Mouse (Mus musculus): Measurements from ENCODE around the gene Ubr1. TPM values are rescaled to one million over a fixed set of nuclear protein-coding genes. Genes with fewer than 3 reads are reported as not detected.
"Not testable (repeated sequence)": the region's sequence is repeated elsewhere in the genome, so short reads cannot be mapped to it uniquely, and the experiment has no call there.

Gene Ubr1
- polyA plus RNA-seq, 1 experiment from 2014 or later, result 14.1 TPM

- H3K9me3 ChIP-seq (replicated peaks), result no peaks in the 10 kb centered on the region
- H3K4me1 ChIP-seq (replicated peaks), result peaks cover 61% of the 10 kb centered on the region
- H3K27me3 ChIP-seq, result no peaks in the 10 kb centered on the region
- H3K9ac ChIP-seq, result peak overlapping the region; percentile 35; the same call in 1 of the 2 replicates
- peak overlapping the region; percentile 61 for H3K4me2 ChIP-seq
- WGBS (ENCODE audit: insufficient replicate concordance), result 15% methylated on average over 5 of the region's 5 CpGs
- H3K27ac ChIP-seq, result no peak overlapping the region; the same call in none of the 2 replicates
- ATAC-seq (ENCODE audit: low read depth), result peak; percentile 16; the same call in 1 of the 2 replicates
- peak; percentile 13 for DNase-seq
- H3K4me3 ChIP-seq (replicated peaks), result peak overlapping the region; percentile 40
- H3K36me3 ChIP-seq, result no peaks in the 10 kb centered on the region
Measured at GRCm38 (mm10) chr2:120972964-120973363, 2.4 kb upstream of the Ubr1 start.

- ATAC-seq (ENCODE audit: low read depth); DNase-seq; H3K9ac ChIP-seq; H3K27ac ChIP-seq; H3K27me3 ChIP-seq; H3K9me3 ChIP-seq (replicated peaks); H3K4me3 ChIP-seq (replicated peaks); H3K4me2 ChIP-seq; H3K36me3 ChIP-seq: not testable (repeated sequence)
- H3K4me1 ChIP-seq (replicated peaks), result peaks cover 59% of the 10 kb centered on the region
- 74% methylated on average over 8 of the region's 8 CpGs for WGBS (ENCODE audit: insufficient replicate concordance)
Measured at GRCm38 (mm10) chr2:120972257-120972656, 1.7 kb upstream of the Ubr1 start.

GRCm38 (mm10) chr2:120971766-120972165 lies 1.3 kb upstream of the Ubr1 start:
- peaks cover 63% of the 10 kb centered on the region for H3K4me1 ChIP-seq (replicated peaks)
- DNase-seq (no peak), ATAC-seq (ENCODE audit: low read depth) (no peak)
- H3K36me3 ChIP-seq, result no peaks in the 10 kb centered on the region
- H3K27me3 ChIP-seq, result no peaks in the 10 kb centered on the region
- peak overlapping the region; percentile 90; the same call in 1 of the 2 replicates for H3K27ac ChIP-seq
- H3K4me3 ChIP-seq (replicated peaks), result peak overlapping the region; percentile 90; the same call in 1 of the 2 replicates
- H3K9ac ChIP-seq, result peak overlapping the region; percentile 92
- 77% methylated on average over 4 of the region's 4 CpGs for WGBS (ENCODE audit: insufficient replicate concordance)
- H3K9me3 ChIP-seq (replicated peaks), result no peaks in the 10 kb centered on the region
- peak overlapping the region; percentile 79 for H3K4me2 ChIP-seq

DNA sequence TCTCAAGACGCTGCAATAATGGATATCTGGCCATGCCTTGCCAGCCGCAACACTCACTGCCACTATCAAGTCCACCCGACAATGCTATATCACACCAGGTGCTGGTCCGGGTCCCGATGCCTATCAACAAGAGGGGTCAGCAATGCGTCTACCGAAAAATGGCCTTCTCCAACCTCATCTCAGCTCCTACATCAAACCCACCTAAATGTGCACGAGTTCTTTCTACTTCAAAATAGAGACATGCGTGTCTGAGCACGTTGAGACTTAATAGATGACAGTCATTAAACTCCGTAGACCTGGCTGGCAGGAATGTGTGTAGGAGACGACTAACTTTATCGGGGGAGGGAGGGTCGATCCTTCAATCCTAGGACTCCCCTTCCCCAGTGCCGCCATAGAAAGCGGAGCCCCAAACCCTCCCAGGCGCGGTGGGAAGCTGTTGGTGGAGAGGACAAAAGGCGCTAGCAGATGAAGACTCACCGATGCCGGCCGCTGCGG lies 423 bp downstream of the Ubr1 start:
- H3K4me2 ChIP-seq, result peak overlapping the region; percentile 79
- 0 out of 2 replicates have a peak, but pooled peaks cover 3% of the 10 kb centered on the region for H3K36me3 ChIP-seq
- H3K4me1 ChIP-seq (replicated peaks), result peaks cover 55% of the 10 kb centered on the region
- peak overlapping the region; percentile 92 for H3K9ac ChIP-seq
- ATAC-seq (ENCODE audit: low read depth), result peak; percentile 45
- peak; percentile 35 for DNase-seq
- under 1% methylated on average over 23 of the region's 23 CpGs for WGBS (ENCODE audit: insufficient replicate concordance)
- peak overlapping the region; percentile 90 for H3K27ac ChIP-seq
- H3K27me3 ChIP-seq, result no peaks in the 10 kb centered on the region
- H3K9me3 ChIP-seq (replicated peaks), result no peaks in the 10 kb centered on the region
- peak overlapping the region; percentile 90 for H3K4me3 ChIP-seq (replicated peaks)

DNA sequence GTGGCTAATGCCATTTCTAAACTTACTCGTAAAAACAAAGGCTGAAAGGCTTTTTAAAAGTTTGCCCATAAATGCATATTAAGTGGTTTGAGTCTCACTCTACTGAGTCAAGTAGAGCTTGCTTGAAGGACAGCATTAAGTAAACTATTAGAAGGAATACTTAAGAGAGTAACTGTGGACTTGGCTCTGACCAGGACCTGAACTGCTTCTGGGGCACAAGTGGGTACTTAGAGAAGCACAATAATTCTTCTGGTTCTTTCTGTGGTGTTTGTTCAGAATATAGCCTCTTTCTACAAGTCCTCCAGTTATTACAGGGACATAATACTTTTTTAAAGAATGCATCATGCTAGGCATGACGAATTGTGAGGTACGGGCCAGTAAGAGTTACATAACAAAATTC lies 5.0 kb downstream of the Ubr1 start:
- Histone ChIP-seq H3K9ac (no peak overlapping the region), H3K4me2 (no peak overlapping the region), H3K4me1 (replicated peaks) (peaks cover 27% of the 10 kb centered on the region), H3K9me3 (replicated peaks) (no peaks in the 10 kb centered on the region), H3K4me3 (replicated peaks) (no peak overlapping the region), H3K36me3 (peaks cover 18% of the 10 kb centered on the region; the same call in 1 of the 2 replicates), H3K27ac (no peak overlapping the region), H3K27me3 (no peaks in the 10 kb centered on the region)
- DNase-seq, result no peak
- no peak for ATAC-seq (ENCODE audit: low read depth)
- 81% methylated on average over 3 of the region's 3 CpGs for WGBS (ENCODE audit: insufficient replicate concordance)

GRCm38 (mm10) chr2:120963110-120963509 lies 7.4 kb downstream of the Ubr1 start:
- ATAC-seq (ENCODE audit: low read depth), result no peak
- Histone ChIP-seq H3K4me3 (replicated peaks) (no peak overlapping the region), H3K36me3 (peaks cover 28% of the 10 kb centered on the region), H3K27ac (no peak overlapping the region), H3K9ac (no peak overlapping the region), H3K9me3 (replicated peaks) (no peaks in the 10 kb centered on the region), H3K4me2 (no peak overlapping the region), H3K4me1 (replicated peaks) (peaks cover 11% of the 10 kb centered on the region), H3K27me3 (no peaks in the 10 kb centered on the region)
- WGBS (ENCODE audit: insufficient replicate concordance), result 85% methylated on average over 7 of the region's 7 CpGs
- DNase-seq, result no peak

- Histone ChIP-seq H3K4me1 (replicated peaks) (no peaks in the 10 kb centered on the region), H3K9ac (no peak overlapping the region), H3K36me3 (peaks cover 27% of the 10 kb centered on the region), H3K27ac (no peak overlapping the region), H3K4me2 (no peak overlapping the region), H3K9me3 (replicated peaks) (no peaks in the 10 kb centered on the region), H3K27me3 (no peaks in the 10 kb centered on the region), H3K4me3 (replicated peaks) (no peak overlapping the region)
- 83% methylated on average over 1 of the region's 1 CpGs for WGBS (ENCODE audit: insufficient replicate concordance)
- ATAC-seq (ENCODE audit: low read depth), result no peak
- DNase-seq, result no peak
Measured at GRCm38 (mm10) chr2:120960261-120960660, 10.3 kb downstream of the Ubr1 start.

DNA sequence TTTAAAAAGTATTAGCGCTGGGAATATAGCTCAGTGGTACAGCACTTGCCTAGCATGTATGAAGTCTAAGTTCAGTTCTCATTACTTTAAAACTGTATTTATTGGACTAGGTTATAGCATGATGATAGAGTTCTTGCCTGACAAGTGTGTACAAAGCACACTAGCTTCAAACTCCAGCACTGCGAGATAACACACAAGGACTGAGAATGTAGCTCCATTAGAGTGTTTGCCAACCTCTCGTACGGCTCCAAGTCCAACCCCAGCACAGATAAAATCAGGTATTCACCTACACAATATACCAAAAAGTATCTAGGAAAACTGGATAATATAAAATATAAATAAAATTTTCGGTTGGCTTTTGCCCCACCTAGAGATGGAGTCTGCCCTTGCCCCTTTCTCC lies 10.7 kb downstream of the Ubr1 start:
- ATAC-seq (ENCODE audit: low read depth), result no peak

GRCm38 (mm10) chr2:120959363-120959762 lies 11.2 kb downstream of the Ubr1 start:
- H3K9ac ChIP-seq, result no peak overlapping the region
- no peak overlapping the region for H3K27ac ChIP-seq
- ATAC-seq (ENCODE audit: low read depth) (no peak), DNase-seq (no peak)
- 82% methylated on average over 2 of the region's 2 CpGs for WGBS (ENCODE audit: insufficient replicate concordance)
- peaks cover 35% of the 10 kb centered on the region for H3K36me3 ChIP-seq
- H3K27me3 ChIP-seq, result no peaks in the 10 kb centered on the region
- H3K4me3 ChIP-seq (replicated peaks), result no peak overlapping the region
- no peaks in the 10 kb centered on the region for H3K4me1 ChIP-seq (replicated peaks)
- no peaks in the 10 kb centered on the region for H3K9me3 ChIP-seq (replicated peaks)
- no peak overlapping the region for H3K4me2 ChIP-seq

More for the DNA sequence above, 10.7 kb downstream of the Ubr1 start:
- H3K36me3 ChIP-seq, result peaks cover 30% of the 10 kb centered on the region
- H3K4me1 ChIP-seq (replicated peaks), result no peaks in the 10 kb centered on the region
- H3K27me3 ChIP-seq, result no peaks in the 10 kb centered on the region
- 82% methylated on average over 5 of the region's 5 CpGs for WGBS (ENCODE audit: insufficient replicate concordance)
- no peak overlapping the region for H3K9ac ChIP-seq
- DNase-seq, result no peak
- H3K4me3 ChIP-seq (replicated peaks), result no peak overlapping the region
- no peak overlapping the region for H3K27ac ChIP-seq
- H3K9me3 ChIP-seq (replicated peaks), result no peaks in the 10 kb centered on the region
- no peak overlapping the region for H3K4me2 ChIP-seq

GRCm38 (mm10) chr2:120952176-120952938 lies 18.2 kb downstream of the Ubr1 start:
- Histone ChIP-seq H3K36me3 (peaks cover 47% of the 10 kb centered on the region), H3K27me3 (no peaks in the 10 kb centered on the region), H3K9ac (no peak overlapping the region), H3K4me2 (no peak overlapping the region), H3K4me1 (replicated peaks) (no peaks in the 10 kb centered on the region), H3K27ac (no peak overlapping the region), H3K4me3 (replicated peaks) (no peak overlapping the region), H3K9me3 (replicated peaks) (no peaks in the 10 kb centered on the region)
- peak; percentile 54 for ATAC-seq (ENCODE audit: low read depth)
- no peak for DNase-seq
- WGBS (ENCODE audit: insufficient replicate concordance), result 71% methylated on average over 2 of the region's 2 CpGs

DNA sequence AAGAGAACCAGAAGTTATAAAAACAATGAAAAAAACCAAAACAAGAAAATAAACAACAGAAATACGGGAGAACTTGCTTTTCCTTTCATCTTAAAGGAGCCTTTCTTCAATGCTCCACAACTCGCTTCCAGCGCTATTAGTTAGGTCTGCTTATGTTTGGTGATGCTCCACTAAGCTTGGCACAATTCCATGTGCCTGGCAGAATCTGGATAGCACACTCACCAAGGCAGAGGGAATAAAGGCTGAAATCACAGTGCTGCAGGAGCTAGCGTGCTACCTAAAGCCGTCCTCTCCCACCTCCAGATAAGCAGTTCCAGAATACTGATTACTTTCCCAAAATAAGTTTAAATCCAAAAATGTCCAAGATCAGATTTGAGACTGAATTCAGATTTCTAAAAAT lies 19.3 kb downstream of the Ubr1 start:
- no peak for ATAC-seq (ENCODE audit: low read depth)
- no peaks in the 10 kb centered on the region for H3K27me3 ChIP-seq
- H3K4me3 ChIP-seq (replicated peaks), result no peak overlapping the region
- no peaks in the 10 kb centered on the region for H3K4me1 ChIP-seq (replicated peaks)
- no peak overlapping the region for H3K9ac ChIP-seq
- no peak for DNase-seq
- 84% methylated on average over 5 of the region's 5 CpGs for WGBS (ENCODE audit: insufficient replicate concordance)
- H3K27ac ChIP-seq, result no peak overlapping the region
- H3K4me2 ChIP-seq, result no peak overlapping the region
- no peaks in the 10 kb centered on the region for H3K9me3 ChIP-seq (replicated peaks)
- peaks cover 57% of the 10 kb centered on the region for H3K36me3 ChIP-seq

GRCm38 (mm10) chr2:120933038-120933437 lies 37.5 kb downstream of the Ubr1 start:
- no peak for ATAC-seq (ENCODE audit: low read depth)

More at GRCm38 (mm10) chr2:120933038-120933437, 37.5 kb downstream of the Ubr1 start:
- no peak overlapping the region for H3K27ac ChIP-seq
- no peak overlapping the region for H3K4me3 ChIP-seq (replicated peaks)
- 88% methylated on average over 3 of the region's 3 CpGs for WGBS (ENCODE audit: insufficient replicate concordance)
- H3K9me3 ChIP-seq (replicated peaks), result no peaks in the 10 kb centered on the region
- H3K27me3 ChIP-seq, result no peaks in the 10 kb centered on the region
- DNase-seq, result no peak
- no peak overlapping the region for H3K9ac ChIP-seq
- no peaks in the 10 kb centered on the region for H3K4me1 ChIP-seq (replicated peaks)
- no peak overlapping the region for H3K4me2 ChIP-seq
- peaks cover 53% of the 10 kb centered on the region for H3K36me3 ChIP-seq

Data from liver, embryonic 13.5 days (tissue).